In genomic region chr10:108250710-108251109, GRCm38 (mm10) we compare ENCODE assay signal across 24 mouse cellular contexts.
"Had no signal": no experiment of that assay in that cellular context is flagged by ENCODE, and none has a peak within 500 bp of the region (broad histone marks: within the 10 kb centered on the region; RNA-seq: fewer than 3 reads in every experiment).

No protein-coding gene starts in this region.

- H3K27ac ChIP-seq: hindbrain, embryonic 12.5 days; hindbrain, embryonic 14.5 days; intestine, embryonic 15.5 days; layer of hippocampus, adult 2 months; left cerebral cortex, adult 2 months; limb, embryonic 10.5 days; limb, embryonic 12.5 days; liver, embryonic 13.5 days; liver, embryonic 15.5 days had no signal

- ATAC-seq: hindbrain, embryonic 16.5 days; inflammation-experienced regulatory T-cells, adult 6 months; intestine, embryonic 15.5 days; intestine, postnatal 0 days had no signal

- H3K4me2 ChIP-seq: heart, embryonic 11.5 days; hindbrain, embryonic 12.5 days; hindbrain, embryonic 14.5 days; intestine, embryonic 15.5 days; limb, embryonic 12.5 days; liver, embryonic 11.5 days; liver, embryonic 13.5 days; liver, embryonic 15.5 days had no signal

- H3K4me1 ChIP-seq: hindbrain, embryonic 12.5 days; intestine, embryonic 15.5 days; limb, embryonic 10.5 days; limb, embryonic 12.5 days had no signal

- H3K27me3 ChIP-seq: hindbrain, embryonic 12.5 days; intestine, embryonic 15.5 days; limb, embryonic 12.5 days; liver, embryonic 13.5 days; liver, embryonic 15.5 days had no signal

- H3K4me3 ChIP-seq: hindbrain, embryonic 12.5 days; intestine, embryonic 15.5 days; layer of hippocampus, adult 2 months; left cerebral cortex, adult 2 months; limb, embryonic 10.5 days; limb, embryonic 12.5 days; liver, embryonic 13.5 days; liver, embryonic 15.5 days had no signal

- H3K9me3 ChIP-seq: hindbrain, embryonic 12.5 days; intestine, embryonic 15.5 days; limb, embryonic 10.5 days; limb, embryonic 12.5 days; liver, embryonic 13.5 days; liver, embryonic 15.5 days had no signal

- H3K9ac ChIP-seq: hindbrain, embryonic 12.5 days; hindbrain, embryonic 14.5 days; intestine, embryonic 15.5 days; limb, embryonic 12.5 days; liver, embryonic 13.5 days; liver, embryonic 15.5 days had no signal

- DNase-seq: gastrocnemius, postnatal 14 days; gastrocnemius, postnatal 36 days; heart, adult 11 months; heart, postnatal 10 days; kidney, adult 18-20 months; kidney, adult 8-10 months; kidney, postnatal 10 days; kidney, postnatal 25 days; kidney, postnatal 4 days; liver; liver, embryonic 13.5 days had no signal
